Mouse (Mus musculus): ENCODE measurements around the gene Ttll3.

Gene Ttll3

GRCm38 (mm10) chr6:113419199-113419587 lies 30.1 kb downstream of the Ttll3 start, which contains the start of gene Rpusd3:
Gene Rpusd3 (minus strand): TSS chr6:113419340.
- DNase-seq (ENCODE audit: low read depth, low spot score), result peak; percentile 97

GRCm38 (mm10) chr6:113423000-113423399 lies 33.9 kb downstream of the Ttll3 start:
- no peak for DNase-seq (ENCODE audit: low read depth, low spot score)

DNA sequence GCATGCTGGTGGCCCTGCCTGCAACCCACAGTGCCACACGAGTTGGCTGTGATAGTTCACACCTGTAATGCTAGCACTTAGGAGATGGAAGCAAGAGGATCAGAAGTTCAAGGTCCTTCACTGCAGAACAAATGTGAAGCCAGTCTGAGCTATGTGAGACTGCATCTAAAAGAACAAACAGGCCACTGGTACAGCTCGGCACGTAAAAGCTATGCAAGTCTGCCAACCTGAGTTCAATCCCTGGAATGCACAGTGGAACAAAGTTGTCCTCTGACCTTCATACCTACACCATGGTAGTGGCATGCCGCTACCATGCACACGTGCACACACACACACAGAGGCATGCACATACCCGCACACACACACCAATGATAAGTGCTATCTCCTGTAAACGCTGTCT lies 35.1 kb downstream of the Ttll3 start:
- no peak for DNase-seq (ENCODE audit: low read depth, low spot score)

GRCm38 (mm10) chr6:113426696-113427095 lies 37.6 kb downstream of the Ttll3 start:
- DNase-seq (ENCODE audit: low read depth, low spot score), result no peak

DNA sequence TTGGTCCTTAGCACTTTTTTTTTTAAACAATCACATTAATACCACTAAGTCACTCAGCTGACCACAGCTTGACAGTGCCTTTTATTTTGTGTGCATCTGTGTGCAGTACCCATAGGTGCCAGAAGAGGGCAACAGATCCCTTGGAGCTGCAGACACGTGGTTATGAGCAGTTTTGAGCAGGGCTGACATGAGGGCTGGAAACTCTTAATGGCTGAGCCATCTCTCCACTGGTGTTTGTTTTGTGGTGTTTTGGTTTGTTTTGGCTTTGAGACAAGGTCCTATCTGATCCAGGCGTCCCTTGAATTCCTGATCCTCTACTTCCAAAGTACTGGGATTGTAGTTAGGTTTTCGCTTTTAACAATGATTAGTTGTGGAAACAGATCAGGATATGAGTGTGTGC lies 38.3 kb downstream of the Ttll3 start:
- DNase-seq (ENCODE audit: low read depth, low spot score), result no peak

DNA sequence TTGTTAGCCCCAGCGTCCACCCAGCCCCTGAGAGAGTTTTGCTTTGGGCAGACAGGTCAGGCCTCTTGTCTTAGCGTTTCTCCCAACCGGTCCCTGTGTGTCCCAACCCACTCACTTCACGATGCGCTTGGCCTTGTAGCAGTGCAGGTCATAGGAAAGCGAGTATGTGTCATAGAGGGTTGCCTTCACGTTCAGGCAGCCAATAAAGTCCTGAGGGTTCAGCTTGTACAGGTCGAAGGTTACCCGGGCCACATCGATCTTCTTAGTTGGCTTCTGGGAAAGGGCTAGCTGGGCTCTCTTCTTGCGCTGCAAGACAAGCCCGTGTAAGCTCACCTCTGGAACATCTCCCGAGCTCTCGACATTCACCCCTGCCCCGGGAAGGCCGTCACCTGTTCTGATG lies 38.9 kb downstream of the Ttll3 start:
- DNase-seq (ENCODE audit: low read depth, low spot score), result no peak

GRCm38 (mm10) chr6:113429965-113430364 lies 40.9 kb downstream of the Ttll3 start:
- no peak for DNase-seq (ENCODE audit: low read depth, low spot score)

- no peak for DNase-seq (ENCODE audit: low read depth, low spot score)
Measured at GRCm38 (mm10) chr6:113430846-113431245, 41.8 kb downstream of the Ttll3 start.

GRCm38 (mm10) chr6:113431801-113432200 lies 42.7 kb downstream of the Ttll3 start:
- DNase-seq (ENCODE audit: low read depth, low spot score), result no peak

GRCm38 (mm10) chr6:113433661-113434060 lies 44.6 kb downstream of the Ttll3 start:
- no peak for DNase-seq (ENCODE audit: low read depth, low spot score)

DNA sequence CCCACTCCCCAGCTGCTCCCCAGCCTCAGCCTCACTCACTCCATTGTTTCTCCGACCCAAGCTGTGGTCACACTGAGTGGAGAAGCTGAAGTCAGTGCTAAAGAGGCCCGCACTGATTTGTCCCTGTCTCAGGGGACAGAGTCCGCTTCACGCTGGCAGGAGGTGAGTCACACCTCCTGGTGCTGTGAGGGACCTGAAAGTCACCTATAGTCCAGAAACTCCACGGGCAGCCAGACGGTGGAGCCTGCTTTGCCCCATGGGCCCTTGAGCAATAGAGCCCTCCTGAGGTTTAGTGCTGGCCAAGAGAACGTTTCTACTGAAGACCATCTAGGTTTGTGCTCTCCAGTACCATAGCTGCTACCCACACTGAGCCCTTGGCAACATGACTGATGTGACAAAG lies 45.6 kb downstream of the Ttll3 start:
- no peak for DNase-seq (ENCODE audit: low read depth, low spot score)

GRCm38 (mm10) chr6:113435664-113436205 lies 46.7 kb downstream of the Ttll3 start, which contains the start of gene Cidec:
Gene Cidec (minus strand): TSS chr6:113435760.
- DNase-seq (ENCODE audit: low read depth, low spot score), result no peak

DNA sequence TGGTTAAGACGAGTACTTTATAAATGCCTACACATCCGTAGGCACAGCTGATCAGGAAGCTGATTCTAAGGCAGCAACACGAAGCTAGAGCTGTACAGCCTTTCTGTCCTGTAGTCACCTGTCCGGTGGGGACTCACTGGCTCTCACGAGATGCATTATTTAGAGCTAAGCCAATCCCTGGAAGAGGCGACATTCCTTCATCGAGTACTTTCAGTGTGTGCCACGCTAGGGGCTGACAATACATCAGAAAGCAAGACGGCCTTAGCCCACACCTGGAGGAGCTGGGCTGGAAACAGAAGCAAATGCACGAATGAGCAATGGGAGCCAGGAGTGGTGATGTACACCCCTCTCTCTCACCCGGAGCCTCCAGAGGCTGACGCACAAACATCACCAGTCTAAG lies 48.1 kb downstream of the Ttll3 start:
- DNase-seq (ENCODE audit: low read depth, low spot score), result no peak

DNA sequence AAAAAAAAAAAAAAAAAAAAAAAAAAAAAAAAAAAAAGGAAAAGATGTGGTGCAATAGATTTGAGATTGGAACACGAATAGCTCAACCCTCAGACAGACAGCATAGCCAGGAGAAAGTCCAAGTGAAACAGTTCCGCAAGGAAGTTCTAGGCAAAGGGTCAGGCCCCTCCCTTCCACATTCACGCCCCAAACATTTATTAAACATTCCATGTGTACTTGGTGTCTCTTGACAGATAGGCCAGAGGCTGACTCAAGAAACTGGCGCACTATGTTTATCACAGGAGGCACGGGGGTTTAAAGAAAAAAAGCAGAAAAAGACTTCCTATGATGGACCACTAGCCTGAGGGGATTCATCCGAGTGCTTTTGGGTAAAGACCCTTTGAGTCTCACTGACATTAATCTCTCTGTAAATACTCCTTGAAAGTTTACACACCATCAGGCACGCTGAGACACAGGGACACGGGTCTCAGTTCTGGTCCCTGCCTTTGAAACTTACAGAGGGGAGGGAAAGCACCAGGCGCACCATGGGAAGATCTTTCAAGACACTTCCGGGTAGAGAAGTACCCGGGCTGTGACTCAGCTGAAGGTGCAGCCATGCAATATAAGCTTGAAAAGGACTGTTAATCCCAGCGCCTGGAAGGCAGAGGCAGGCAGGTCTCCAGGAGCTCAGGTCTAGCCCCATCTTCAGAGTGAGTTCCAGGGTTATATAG lies 49.8 kb downstream of the Ttll3 start:
- no peak for DNase-seq (ENCODE audit: low read depth, low spot score)

DNA sequence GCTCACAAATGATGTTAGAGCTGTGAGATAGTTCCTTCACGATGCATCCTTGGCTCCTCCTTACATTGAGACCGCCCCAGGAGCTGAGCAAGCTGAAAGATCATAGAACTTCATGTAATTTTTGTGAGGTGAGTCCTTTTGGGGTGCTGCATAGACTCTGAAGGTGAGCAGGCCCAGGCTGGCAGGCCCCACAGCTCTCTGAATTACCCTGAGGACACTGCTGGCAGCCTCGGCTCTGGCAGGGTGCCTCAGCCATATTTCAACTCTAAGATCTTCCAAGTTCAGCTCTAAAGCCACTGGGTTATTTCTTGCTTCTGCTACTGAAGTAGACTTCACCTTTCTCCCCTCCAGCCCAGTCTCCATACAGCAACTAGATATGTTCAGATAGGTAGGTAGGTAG lies 51.6 kb downstream of the Ttll3 start:
- no peak for DNase-seq (ENCODE audit: low read depth, low spot score)

GRCm38 (mm10) chr6:113441147-113441680 lies 52.2 kb downstream of the Ttll3 start:
- DNase-seq (ENCODE audit: low read depth, low spot score), result peak; percentile 52

DNA sequence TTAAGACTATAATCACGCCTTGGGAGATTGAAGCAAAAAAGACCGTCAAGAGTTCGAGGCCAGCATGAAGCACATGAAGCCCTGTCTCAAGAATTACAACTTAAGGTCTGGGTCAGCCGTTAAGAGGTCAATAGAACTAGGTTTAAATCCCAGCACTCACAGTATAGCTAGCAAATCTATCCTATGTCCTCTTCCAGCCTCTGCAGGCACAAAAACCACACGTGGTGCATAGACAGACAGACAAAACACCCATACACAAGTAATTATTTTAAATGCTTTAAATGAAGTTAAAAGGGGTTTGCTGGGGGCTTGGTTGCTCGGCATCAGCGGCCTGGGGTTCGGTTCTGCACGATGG lies 53.0 kb downstream of the Ttll3 start:
- no peak for DNase-seq (ENCODE audit: low read depth, low spot score)

- peak; percentile 86 for DNase-seq (ENCODE audit: low read depth, low spot score)
Measured at GRCm38 (mm10) chr6:113442442-113443090, 53.5 kb downstream of the Ttll3 start, which contains the start of gene Jagn1. Gene Jagn1 (plus strand): TSS chr6:113442569.

DNA sequence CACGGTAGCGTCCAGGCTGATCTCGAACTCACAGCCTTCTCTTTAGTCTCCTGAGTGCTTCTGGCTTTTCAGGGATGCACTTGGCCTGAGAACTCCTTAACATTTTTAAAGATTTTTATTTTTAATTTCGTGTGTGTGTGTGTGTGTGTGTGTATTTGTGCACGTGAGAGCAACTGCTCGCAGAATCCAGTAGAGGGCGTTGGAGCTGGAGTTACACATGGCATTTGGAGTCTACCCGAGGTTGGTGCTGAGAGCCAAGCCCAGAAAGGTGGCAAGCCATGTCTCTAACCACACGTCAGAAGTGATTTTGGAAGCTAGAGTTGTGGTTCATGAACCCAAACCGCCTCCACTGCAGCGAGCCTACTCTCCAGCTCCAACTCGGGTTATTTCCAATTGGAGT lies 54.0 kb downstream of the Ttll3 start:
- no peak for DNase-seq (ENCODE audit: low read depth, low spot score)

GRCm38 (mm10) chr6:113444207-113444965 lies 55.3 kb downstream of the Ttll3 start:
- no peak for DNase-seq (ENCODE audit: low read depth, low spot score)

DNA sequence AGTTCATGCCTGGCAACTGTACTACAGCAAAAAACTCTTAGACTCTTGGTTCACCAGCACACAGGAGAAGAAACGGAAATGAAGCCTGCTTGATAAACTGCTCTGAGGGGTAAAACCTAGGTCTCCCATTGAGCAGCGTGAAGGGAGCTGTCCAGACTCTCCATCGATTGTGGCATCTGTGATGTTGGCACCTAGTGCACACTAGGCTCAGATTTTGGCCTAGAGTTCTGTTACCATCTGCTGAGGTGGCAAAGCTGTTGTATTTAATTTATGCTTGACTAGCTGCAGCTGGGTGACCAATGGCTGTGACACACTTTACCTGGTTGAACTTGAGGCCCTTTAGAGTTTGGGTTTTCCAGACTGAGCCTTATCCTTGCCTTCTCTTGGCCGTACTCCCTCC lies 58.6 kb downstream of the Ttll3 start:
- no peak for DNase-seq (ENCODE audit: low read depth, low spot score)

DNA sequence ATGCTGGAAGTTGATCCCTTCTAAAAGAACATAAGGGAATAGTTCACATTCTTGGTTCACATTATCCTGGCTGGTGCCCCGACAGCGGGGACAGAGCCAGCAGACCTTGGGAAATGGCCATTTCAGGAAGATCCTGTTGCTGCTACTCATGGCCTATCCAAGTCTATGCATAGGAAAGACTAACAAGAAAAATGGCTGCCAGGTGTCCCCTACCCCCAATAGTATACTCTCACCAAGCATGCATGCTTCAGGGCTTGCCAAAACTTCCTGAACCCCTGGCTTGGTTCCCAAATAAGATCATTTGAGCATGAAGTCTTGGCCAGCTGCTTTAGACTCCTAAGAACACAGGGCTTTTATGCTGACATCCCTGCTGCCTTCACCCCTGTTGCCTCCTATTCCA lies 62.8 kb downstream of the Ttll3 start:
- no peak for DNase-seq (ENCODE audit: low read depth, low spot score)

All from telencephalon, adult 2 months (tissue).